Mouse (Mus musculus) gastrocnemius, postnatal 4 days (tissue): ENCODE results near the gene Obox2. TPM values are rescaled to one million over a fixed set of nuclear protein-coding genes. Genes with fewer than 3 reads are reported as not detected.
"Not testable (repeated sequence)": the region's sequence is repeated elsewhere in the genome, so short reads cannot be mapped to it uniquely, and the experiment has no call there.

Source experiments
- DNase-seq, 2 experiments: peaks; one replicate each; pipeline ENCODE4 v3.0.0; 2021 to 2022; ENCODE audit warnings: low spot score in 2 of 2, mixed read lengths in 2 of 2
- long read RNA-seq, 2 experiments: library from polyadenylated mRNA; stranded (forward); transcript quantifications; one replicate each; pipeline ENCODE4 v2.0.0; 2021
- total RNA-seq, 2 experiments: library from RNA; stranded (reverse); gene quantifications; 2 replicates each; pipeline ENCODE4 v1.2.3; 2021

Gene Obox2
- not detected for total RNA-seq
- long read RNA-seq, experiment 1 = 0 reads
- long read RNA-seq, experiment 2 = 0 reads

- not testable (repeated sequence) for DNase-seq
These were observed at the start of gene Obox2, which contains the start of gene Obox1 for GRCm38 (mm10) chr7:15388421-15388998. TSS of gene Obox2 (plus strand) at chr7:15388721. TSS of gene Obox1 (plus strand) at chr7:15388948.

DNA sequence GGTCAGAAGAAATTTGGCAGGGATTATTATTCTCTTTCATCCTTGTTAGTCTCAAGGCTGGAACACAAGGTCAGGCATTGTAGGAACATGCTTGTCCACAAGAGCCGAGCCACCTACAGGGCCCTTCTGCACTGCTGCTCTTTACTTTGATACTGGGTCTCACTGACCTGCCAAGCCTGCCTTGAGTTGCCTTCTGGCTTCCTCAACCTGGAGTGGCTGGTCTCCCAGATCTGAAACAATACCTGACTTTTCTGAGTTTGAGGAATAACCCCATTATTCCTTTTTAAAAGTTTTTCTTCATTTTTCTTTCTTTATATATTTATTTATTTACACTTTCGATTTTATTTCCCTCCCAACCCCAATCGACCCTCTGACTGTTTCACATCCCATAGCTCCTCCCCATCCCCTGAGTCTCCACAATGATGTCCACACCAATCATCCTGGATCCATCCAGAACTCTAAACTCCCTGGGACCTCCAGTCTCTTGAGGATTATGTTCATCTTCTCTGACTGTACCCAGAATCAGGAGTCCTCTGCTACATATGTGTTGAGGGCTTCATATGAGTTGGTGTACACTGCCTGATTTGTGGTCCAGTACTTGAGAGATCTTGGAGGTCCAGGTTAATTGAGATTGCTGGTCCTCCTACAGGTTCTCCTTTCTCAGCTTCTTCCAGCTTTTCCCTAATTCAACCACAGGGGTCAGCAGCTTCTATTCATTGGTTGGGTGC is 10.8 kb downstream of the Obox2 start:
- not testable (repeated sequence) for DNase-seq

DNA sequence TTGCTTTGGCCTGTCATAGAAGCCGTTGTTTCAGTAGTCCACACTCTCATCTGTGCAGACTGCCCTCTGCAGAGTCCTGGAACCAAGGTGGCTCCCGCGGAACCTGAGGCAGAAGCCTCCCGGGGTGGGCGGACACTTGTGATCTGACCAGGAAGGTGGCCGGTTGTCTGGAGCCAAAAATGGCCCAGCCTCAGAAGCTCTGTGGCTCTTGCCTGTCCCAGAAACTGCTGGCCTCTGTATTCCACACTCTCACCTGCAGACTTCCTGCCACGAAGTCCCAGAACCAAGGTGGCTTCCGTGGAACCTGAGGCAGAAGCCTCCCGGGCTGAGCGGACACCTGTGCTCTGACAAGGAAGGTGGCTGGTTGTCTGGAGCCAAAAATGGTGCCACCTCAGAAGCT is 18.3 kb downstream of the Obox2 start:
- not testable (repeated sequence) for DNase-seq

GRCm38 (mm10) chr7:15418046-15418445 is 29.5 kb downstream of the Obox2 start:
- not testable (repeated sequence) for DNase-seq

DNA sequence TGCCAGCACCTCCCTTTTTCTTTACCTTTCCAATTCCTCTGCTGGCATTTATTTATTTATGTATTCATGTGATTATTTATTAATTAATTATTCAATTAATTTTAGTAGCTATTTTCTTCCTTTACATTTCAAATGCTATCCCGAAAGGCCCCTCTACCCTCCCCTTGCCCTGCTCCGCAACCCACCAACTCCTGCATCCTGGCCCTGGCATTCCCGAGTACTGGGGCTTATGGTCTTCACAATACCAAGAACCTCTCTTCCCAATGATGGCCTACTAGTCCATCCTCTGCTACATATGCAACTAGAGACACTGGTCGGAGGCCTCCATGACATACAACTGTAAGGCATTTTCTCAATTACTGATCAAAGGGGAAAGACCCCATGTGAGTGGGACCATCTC is 37.0 kb downstream of the Obox2 start:
- not testable (repeated sequence) for DNase-seq

Other genes starting within 250 kb of the Obox2 start
- gene Obox1, start 227 bp downstream of the Obox2 start, total RNA-seq = not detected